Mouse (Mus musculus) forebrain, embryonic 11.5 days (tissue): Measurements from ENCODE around the gene Jarid2. TPM values are rescaled to one million over a fixed set of nuclear protein-coding genes. Genes with fewer than 3 reads are reported as not detected.
A peak's percentile ranks its signal among the peaks of the same experiment; 100 is the strongest.

Source experiments
- ATAC-seq: fragments of 200-750 bp; cut with Nextera tagmentation; replicated peaks from 2 replicates; pipeline ENCODE4 v1.8.0; 2017; ENCODE audit warnings: moderate TSS enrichment; ENCODE audit not compliant: low FRiP score
- DNase-seq: peaks from one replicate; pipeline ENCODE4 v3.0.0-alpha.2; 2017; ENCODE audit warnings: low spot score
- H3K27ac ChIP-seq: fragments of 300-500 bp; sonication (generic); 2 replicates; pipeline ENCODE4 v1.5.1; 2014; ENCODE audit warnings: low read depth, low read length
- H3K27me3 ChIP-seq: fragments of 300-500 bp; sonication (generic); 2 replicates; pipeline ENCODE4 v1.6.1; 2014; ENCODE audit warnings: mild to moderate bottlenecking, low read length, mixed read lengths; ENCODE audit not compliant: control insufficient read depth, insufficient read depth
- H3K36me3 ChIP-seq: fragments of 300-500 bp; sonication (generic); 2 replicates; pipeline ENCODE4 v1.6.1; 2014; ENCODE audit warnings: mild to moderate bottlenecking, low read length, moderate library complexity, mixed read lengths; ENCODE audit not compliant: control insufficient read depth, insufficient read depth
- H3K4me1 ChIP-seq: fragments of 300-500 bp; sonication (generic); replicated peaks from 2 replicates; pipeline ENCODE4 v1.6.1; 2014; ENCODE audit warnings: low read length, mixed read lengths; ENCODE audit not compliant: control insufficient read depth, insufficient read depth
- H3K4me2 ChIP-seq: fragments of 300-500 bp; sonication (generic); 2 replicates; pipeline ENCODE4 v1.6.1; 2014; ENCODE audit warnings: low read depth, mild to moderate bottlenecking, low read length, moderate library complexity, mixed read lengths; ENCODE audit not compliant: severe bottlenecking
- H3K4me3 ChIP-seq: fragments of 300-500 bp; sonication (generic); 2 replicates; pipeline ENCODE4 v1.5.1; 2014; ENCODE audit warnings: low read depth, low read length
- H3K9ac ChIP-seq: fragments of 300-500 bp; sonication (generic); 2 replicates; pipeline ENCODE4 v1.6.1; 2014; ENCODE audit warnings: low read length
- H3K9me3 ChIP-seq: fragments of 300-500 bp; sonication (generic); 2 replicates; pipeline ENCODE4 v1.6.1; 2016; ENCODE audit warnings: low read length, mixed read lengths; ENCODE audit not compliant: control insufficient read depth
- WGBS: fragments of 180-500 bp; shearing (Covaris S2); extraction: QIAGEN DNeasy Blood & Tissue Kit; methylation state at CpG from one replicate; pipeline ENCODE4 v1.1.7; 2014; 5-methylcytosine and 5-hydroxymethylcytosine counted together
- polyA plus RNA-seq: library from polyadenylated mRNA; unstranded; fragments of >200 nt; fragmentation: Nextera tagmentation; extraction: Ambion mirVana; gene quantifications from 2 replicates; pipeline ENCODE4 v1.2.1, GENCODE M21; 2014

Gene Jarid2
- polyA plus RNA-seq, 1 experiment from 2014 or later: 43.6 TPM

GRCm38 (mm10) chr13:44781126-44781525, 51.9 kb downstream of the Jarid2 start:
- no peaks in the 10 kb centered on the region; the same call in 1 of the 2 replicates for H3K4me1 ChIP-seq
- H3K27ac ChIP-seq: no peak overlapping the region
- ATAC-seq (no peak), DNase-seq (no peak)
- WGBS: 77% methylated on average over 2 of the region's 2 CpGs
- no peak overlapping the region for H3K4me2 ChIP-seq
- no peaks in the 10 kb centered on the region for H3K36me3 ChIP-seq
- H3K4me3 ChIP-seq: no peak overlapping the region
- H3K9me3 ChIP-seq: no peaks in the 10 kb centered on the region
- no peak overlapping the region for H3K9ac ChIP-seq
- no peaks in the 10 kb centered on the region for H3K27me3 ChIP-seq

DNA sequence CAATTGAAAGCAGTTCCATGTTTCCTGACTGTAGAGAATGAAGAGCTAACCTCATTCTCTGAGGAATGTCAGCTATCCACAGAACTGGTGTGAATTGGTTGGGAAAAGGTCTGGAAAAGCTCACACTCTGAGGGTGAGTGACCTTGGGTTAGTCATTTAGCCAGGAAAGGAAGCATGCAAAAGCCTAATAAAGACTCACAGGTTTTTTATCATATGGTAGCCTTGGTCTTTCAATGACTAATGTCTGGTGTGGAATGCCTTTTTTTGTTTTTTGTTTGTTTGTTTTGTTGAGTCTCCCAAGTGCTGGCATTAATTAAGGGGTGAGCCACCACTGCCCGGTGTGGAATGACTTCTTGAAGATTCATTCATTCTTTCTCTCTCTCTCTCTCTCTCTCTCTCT, 55.3 kb downstream of the Jarid2 start:
- ATAC-seq: no peak
- H3K27me3 ChIP-seq: no peaks in the 10 kb centered on the region
- H3K36me3 ChIP-seq: no peaks in the 10 kb centered on the region
- no peak for DNase-seq
- no peak overlapping the region for H3K4me2 ChIP-seq
- 76% methylated on average over 1 of the region's 1 CpGs for WGBS
- no peak overlapping the region for H3K27ac ChIP-seq
- H3K9ac ChIP-seq: no peak overlapping the region
- H3K4me1 ChIP-seq: no peaks in the 10 kb centered on the region; the same call in 1 of the 2 replicates
- no peak overlapping the region for H3K4me3 ChIP-seq
- H3K9me3 ChIP-seq: no peaks in the 10 kb centered on the region

DNA sequence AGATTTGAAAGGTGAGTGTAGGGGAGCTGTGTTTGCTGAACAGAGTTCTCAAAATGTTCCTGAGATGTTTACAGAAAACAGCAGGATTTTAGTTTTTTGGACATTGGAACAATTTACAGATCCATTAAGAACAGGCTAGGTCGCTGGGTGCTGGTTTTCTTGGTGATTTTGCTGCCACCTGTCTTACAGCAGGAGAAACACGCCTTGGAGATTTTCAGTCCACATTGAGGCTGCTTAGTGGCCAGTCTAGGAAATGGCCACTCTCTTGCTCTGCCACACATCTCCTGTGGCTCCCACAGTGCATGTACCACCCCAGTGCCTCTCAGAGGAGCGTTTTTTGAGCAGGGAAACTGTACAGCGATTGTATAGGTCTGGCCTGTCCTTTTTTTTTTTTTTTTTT, 57.0 kb downstream of the Jarid2 start:
- no peak overlapping the region for H3K4me3 ChIP-seq
- ATAC-seq: no peak
- no peak overlapping the region for H3K27ac ChIP-seq
- no peak overlapping the region for H3K9ac ChIP-seq
- no peaks in the 10 kb centered on the region for H3K9me3 ChIP-seq
- H3K36me3 ChIP-seq: no peaks in the 10 kb centered on the region
- WGBS: 30% methylated on average over 4 of the region's 4 CpGs
- H3K27me3 ChIP-seq: no peaks in the 10 kb centered on the region
- no peak overlapping the region for H3K4me2 ChIP-seq
- H3K4me1 ChIP-seq: no peaks in the 10 kb centered on the region; the same call in 1 of the 2 replicates
- DNase-seq: peak; percentile 62

DNA sequence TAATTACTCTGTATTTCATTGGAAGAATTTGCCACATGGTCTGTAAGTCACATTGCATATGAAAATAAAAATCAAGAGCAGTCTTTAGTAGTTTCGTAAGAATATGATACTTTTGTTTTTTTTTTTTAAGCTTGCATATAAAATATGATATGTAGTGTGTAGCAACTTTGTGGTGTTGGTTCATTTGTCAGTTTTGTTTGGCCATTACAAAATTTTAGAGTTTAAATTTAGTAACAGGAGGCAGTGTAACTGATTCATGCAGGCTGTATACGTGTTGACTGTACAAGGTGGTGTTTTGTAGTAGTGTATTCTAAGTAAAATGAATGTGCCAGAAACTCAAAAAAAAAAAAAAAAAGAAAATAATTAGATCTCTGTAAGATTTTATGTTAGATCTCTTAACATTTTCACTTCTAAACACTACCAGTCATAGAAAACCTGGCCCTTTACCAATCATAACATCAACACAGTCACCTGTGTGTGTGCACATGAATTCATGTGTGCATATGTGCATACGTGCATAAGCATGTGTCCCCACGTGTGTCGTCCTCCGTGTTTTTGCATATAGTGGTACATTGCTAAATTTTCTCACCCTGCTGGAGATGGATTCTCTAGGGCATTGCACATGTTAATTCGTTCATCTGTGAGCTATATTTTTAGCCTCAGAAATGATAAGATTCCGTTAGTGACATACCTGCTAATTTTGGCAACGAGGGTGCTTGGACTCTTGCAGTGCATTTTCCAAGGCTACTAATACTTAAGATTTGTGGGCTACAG, 59.3 kb downstream of the Jarid2 start:
- 94% methylated on average over 9 of the region's 9 CpGs for WGBS
- no peaks in the 10 kb centered on the region; the same call in 1 of the 2 replicates for H3K4me1 ChIP-seq

GRCm38 (mm10) chr13:44789982-44790381, 60.7 kb downstream of the Jarid2 start:
- ATAC-seq (no peak), DNase-seq (no peak)
- no peak overlapping the region for H3K27ac ChIP-seq
- no peaks in the 10 kb centered on the region; the same call in 1 of the 2 replicates for H3K4me1 ChIP-seq
- H3K9me3 ChIP-seq: no peaks in the 10 kb centered on the region
- no peak overlapping the region for H3K4me3 ChIP-seq
- H3K27me3 ChIP-seq: no peaks in the 10 kb centered on the region
- no peaks in the 10 kb centered on the region for H3K36me3 ChIP-seq
- WGBS: 64% methylated on average over 2 of the region's 2 CpGs
- no peak overlapping the region for H3K4me2 ChIP-seq
- H3K9ac ChIP-seq: no peak overlapping the region

More for the DNA sequence above, 59.3 kb downstream of the Jarid2 start:
- H3K36me3 ChIP-seq: no peaks in the 10 kb centered on the region
- H3K9ac ChIP-seq: no peak overlapping the region
- H3K27ac ChIP-seq: no peak overlapping the region
- no peaks in the 10 kb centered on the region for H3K9me3 ChIP-seq
- H3K4me2 ChIP-seq: no peak overlapping the region
- H3K27me3 ChIP-seq: no peaks in the 10 kb centered on the region
- ATAC-seq: no peak
- H3K4me3 ChIP-seq: no peak overlapping the region
- no peak for DNase-seq

GRCm38 (mm10) chr13:44792361-44792892, 63.2 kb downstream of the Jarid2 start:
- DNase-seq (no peak), ATAC-seq (no peak)
- Histone ChIP-seq H3K4me1 (no peaks in the 10 kb centered on the region), H3K4me2 (no peak overlapping the region), H3K27me3 (no peaks in the 10 kb centered on the region), H3K4me3 (no peak overlapping the region), H3K9me3 (no peaks in the 10 kb centered on the region), H3K36me3 (no peaks in the 10 kb centered on the region), H3K27ac (no peak overlapping the region), H3K9ac (no peak overlapping the region)
- 80% methylated on average over 3 of the region's 3 CpGs for WGBS

- Histone ChIP-seq H3K4me2 (no peak overlapping the region), H3K27me3 (no peaks in the 10 kb centered on the region), H3K9me3 (no peaks in the 10 kb centered on the region), H3K9ac (no peak overlapping the region), H3K4me3 (no peak overlapping the region), H3K36me3 (no peaks in the 10 kb centered on the region), H3K27ac (no peak overlapping the region), H3K4me1 (no peaks in the 10 kb centered on the region)
- ATAC-seq (peak; percentile 78), DNase-seq (peak; percentile 63)
- WGBS: 9% methylated on average over 3 of the region's 3 CpGs
These were observed 66.6 kb downstream of the Jarid2 start for GRCm38 (mm10) chr13:44795891-44796290.

- H3K9me3 ChIP-seq: no peaks in the 10 kb centered on the region
- no peak overlapping the region for H3K4me3 ChIP-seq
- 74% methylated on average over 2 of the region's 2 CpGs for WGBS
- no peaks in the 10 kb centered on the region for H3K4me1 ChIP-seq
- ATAC-seq (no peak), DNase-seq (no peak)
- no peak overlapping the region for H3K4me2 ChIP-seq
- no peaks in the 10 kb centered on the region for H3K27me3 ChIP-seq
- no peaks in the 10 kb centered on the region for H3K36me3 ChIP-seq
- no peak overlapping the region for H3K27ac ChIP-seq
- no peak overlapping the region for H3K9ac ChIP-seq
These were observed 67.5 kb downstream of the Jarid2 start for GRCm38 (mm10) chr13:44796775-44797174.

DNA sequence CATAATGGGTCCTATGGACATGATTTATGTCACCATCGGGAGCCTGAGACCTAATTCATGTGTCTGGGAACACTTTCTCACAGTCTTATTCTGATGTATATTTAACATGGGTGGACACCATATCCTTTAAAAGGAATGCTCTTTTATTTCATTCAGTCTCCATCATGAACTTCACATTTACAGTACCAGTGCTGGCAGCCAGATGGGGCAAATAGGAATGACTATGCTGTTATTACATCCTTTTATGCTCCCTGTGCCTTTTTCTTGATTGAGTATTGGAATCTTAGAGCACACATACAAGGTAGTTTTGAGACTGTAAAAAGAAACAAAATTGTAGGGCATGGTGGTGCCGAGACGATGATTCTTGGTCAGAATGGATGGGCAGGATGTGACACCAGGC, 69.0 kb downstream of the Jarid2 start:
- Histone ChIP-seq H3K9me3 (no peaks in the 10 kb centered on the region), H3K27me3 (no peaks in the 10 kb centered on the region), H3K4me1 (no peaks in the 10 kb centered on the region), H3K36me3 (no peaks in the 10 kb centered on the region), H3K27ac (no peak overlapping the region), H3K9ac (no peak overlapping the region), H3K4me3 (no peak overlapping the region), H3K4me2 (no peak overlapping the region)
- WGBS: 94% methylated on average over 3 of the region's 3 CpGs
- ATAC-seq (no peak), DNase-seq (no peak)
